Mouse (Mus musculus) liver, adult 2 months (tissue): Measurements from ENCODE around the gene Rgs7. TPM values are rescaled to one million over a fixed set of nuclear protein-coding genes. Genes with fewer than 3 reads are reported as not detected.

Source experiments
- DNase-seq: peaks from one replicate; pipeline ENCODE4 v3.0.0-alpha.2; 2011; ENCODE audit warnings: low read depth, low spot score; ENCODE audit errors: extremely low read depth
- H3K27ac ChIP-seq: fragments of 200-500 bp; replicated peaks from 2 replicates; pipeline ENCODE4 v1.5.1; 2012; ENCODE audit warnings: low read depth, mild to moderate bottlenecking, control low read depth, inconsistent platforms, low read length; ENCODE audit not compliant: insufficient read depth
- H3K27me3 ChIP-seq: fragments of 200-500 bp; 2 replicates; pipeline ENCODE4 v1.6.1; 2012; ENCODE audit warnings: mild to moderate bottlenecking, moderate library complexity, low read length, inconsistent platforms; ENCODE audit not compliant: control insufficient read depth, insufficient read depth
- H3K36me3 ChIP-seq: fragments of 200-500 bp; 2 replicates; pipeline ENCODE4 v1.6.1; 2012; ENCODE audit warnings: low read length, inconsistent platforms; ENCODE audit not compliant: control insufficient read depth, insufficient read depth
- H3K4me1 ChIP-seq: fragments of 200-500 bp; 2 replicates; pipeline ENCODE4 v1.6.1; 2011; ENCODE audit warnings: low read length; ENCODE audit not compliant: control insufficient read depth, insufficient read depth
- H3K4me3 ChIP-seq: fragments of 200-500 bp; 2 replicates; pipeline ENCODE4 v1.5.1; 2011; ENCODE audit warnings: low read depth, mild to moderate bottlenecking, control low read depth, low read length, moderate library complexity; ENCODE audit not compliant: insufficient read depth
- H3K79me2 ChIP-seq: fragments of 200-500 bp; 2 replicates; pipeline ENCODE4 v1.6.1; 2012; ENCODE audit warnings: inconsistent platforms, mild to moderate bottlenecking, low read length, moderate library complexity; ENCODE audit not compliant: control insufficient read depth, insufficient read depth
- H3K9ac ChIP-seq: fragments of 200-500 bp; 2 replicates; pipeline ENCODE4 v1.6.1; 2012; ENCODE audit warnings: low read depth, mild to moderate bottlenecking, control low read depth, inconsistent platforms, low read length
- CTCF ChIP-seq: fragments of 200-500 bp; IDR thresholded peaks from 2 replicates; pipeline ENCODE4 v1.5.1; 2011; ENCODE audit warnings: low read depth, low read length, control low read depth
- POLR2A ChIP-seq: fragments of 200-500 bp; IDR thresholded peaks from 2 replicates; pipeline ENCODE4 v1.6.1; 2011; ENCODE audit warnings: low read length, control low read depth; ENCODE audit not compliant: insufficient read depth; ENCODE audit errors: extremely low read depth
- WGBS: fragments of 180-500 bp; shearing (Covaris S2); methylation state at CpG from one replicate; pipeline ENCODE4 v1.1.7; 2018; 5-methylcytosine and 5-hydroxymethylcytosine counted together
- polyA plus RNA-seq: library from polyadenylated mRNA; depleted of rRNA; stranded (reverse); fragments of >200 nt; gene quantifications from 2 replicates; pipeline ENCODE4 v1.2.3, GENCODE M21; 2012
- total RNA-seq: library from RNA; depleted of rRNA; stranded (reverse); fragments of >200 nt; gene quantifications from 2 replicates; pipeline ENCODE4 v1.2.3, GENCODE M21; 2014

Gene Rgs7
- total and polyA plus RNA-seq, 2 experiments: 0.09 to 0.11 TPM

GRCm38 (mm10) chr1:175202902-175203301 is 289.4 kb downstream of the Rgs7 start:
- no peak for TF ChIP-seq CTCF
- no peak for TF ChIP-seq POLR2A
- DNase-seq: no peak
- no peaks in the 10 kb centered on the region for H3K27me3 ChIP-seq
- no peak overlapping the region for H3K4me3 ChIP-seq
- no peaks in the 10 kb centered on the region for H3K4me1 ChIP-seq
- no peaks in the 10 kb centered on the region for H3K36me3 ChIP-seq
- WGBS: 48% methylated on average over 2 of the region's 2 CpGs
- no peak overlapping the region for H3K9ac ChIP-seq
- H3K79me2 ChIP-seq: no peaks in the 10 kb centered on the region
- H3K27ac ChIP-seq: no peak overlapping the region

GRCm38 (mm10) chr1:175198881-175199280 is 293.4 kb downstream of the Rgs7 start:
- Histone ChIP-seq H3K4me3 (no peak overlapping the region), H3K36me3 (no peaks in the 10 kb centered on the region), H3K4me1 (no peaks in the 10 kb centered on the region), H3K79me2 (no peaks in the 10 kb centered on the region), H3K27ac (no peak overlapping the region), H3K27me3 (no peaks in the 10 kb centered on the region), H3K9ac (no peak overlapping the region)
- WGBS: 88% methylated on average over 4 of the region's 4 CpGs
- DNase-seq: no peak
- TF ChIP-seq CTCF (no peak), POLR2A (no peak)

DNA sequence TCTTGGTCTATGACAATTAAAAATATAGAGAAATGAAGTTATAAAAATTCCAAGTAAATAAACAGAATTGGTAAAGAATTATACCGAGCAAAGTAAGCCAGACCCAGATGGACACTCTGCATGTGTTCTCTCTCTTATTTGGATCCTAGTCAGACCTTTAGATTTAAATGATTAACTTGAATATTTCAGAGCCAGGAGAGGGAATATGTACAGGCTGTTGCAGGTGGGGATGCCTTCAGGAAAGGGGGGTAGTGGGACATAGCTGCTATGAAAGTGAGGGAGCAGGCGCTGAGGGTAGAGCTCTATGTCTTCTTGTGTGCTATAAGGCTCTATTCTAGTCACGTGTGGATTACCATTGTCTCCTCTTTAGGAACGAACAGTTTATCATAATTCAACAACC is 296.5 kb downstream of the Rgs7 start:
- Histone ChIP-seq H3K4me3 (no peak overlapping the region), H3K9ac (no peak overlapping the region), H3K27ac (no peak overlapping the region), H3K27me3 (no peaks in the 10 kb centered on the region), H3K4me1 (no peaks in the 10 kb centered on the region), H3K36me3 (no peaks in the 10 kb centered on the region), H3K79me2 (no peaks in the 10 kb centered on the region)
- no peak for DNase-seq
- TF ChIP-seq POLR2A: no peak
- TF ChIP-seq CTCF: no peak
- 83% methylated on average over 4 of the region's 4 CpGs for WGBS

- no peak overlapping the region for H3K9ac ChIP-seq
- H3K4me1 ChIP-seq: no peaks in the 10 kb centered on the region
- no peaks in the 10 kb centered on the region for H3K79me2 ChIP-seq
- no peak for TF ChIP-seq POLR2A
- TF ChIP-seq CTCF: no peak
- H3K27me3 ChIP-seq: no peaks in the 10 kb centered on the region
- no peak overlapping the region for H3K4me3 ChIP-seq
- no peaks in the 10 kb centered on the region for H3K36me3 ChIP-seq
- 72% methylated on average over 5 of the region's 5 CpGs for WGBS
- no peak for DNase-seq
- no peak overlapping the region for H3K27ac ChIP-seq
These were observed 304.1 kb downstream of the Rgs7 start for GRCm38 (mm10) chr1:175188186-175188585.

- H3K4me3 ChIP-seq: no peak overlapping the region
- no peaks in the 10 kb centered on the region for H3K4me1 ChIP-seq
- H3K27me3 ChIP-seq: no peaks in the 10 kb centered on the region
- no peaks in the 10 kb centered on the region for H3K36me3 ChIP-seq
- H3K27ac ChIP-seq: no peak overlapping the region
- H3K79me2 ChIP-seq: no peaks in the 10 kb centered on the region
- H3K9ac ChIP-seq: no peak overlapping the region
- no peak for TF ChIP-seq POLR2A
- TF ChIP-seq CTCF: no peak
- DNase-seq: no peak
- WGBS: 76% methylated on average over 2 of the region's 2 CpGs
These were observed 307.1 kb downstream of the Rgs7 start for GRCm38 (mm10) chr1:175185211-175185610.

DNA sequence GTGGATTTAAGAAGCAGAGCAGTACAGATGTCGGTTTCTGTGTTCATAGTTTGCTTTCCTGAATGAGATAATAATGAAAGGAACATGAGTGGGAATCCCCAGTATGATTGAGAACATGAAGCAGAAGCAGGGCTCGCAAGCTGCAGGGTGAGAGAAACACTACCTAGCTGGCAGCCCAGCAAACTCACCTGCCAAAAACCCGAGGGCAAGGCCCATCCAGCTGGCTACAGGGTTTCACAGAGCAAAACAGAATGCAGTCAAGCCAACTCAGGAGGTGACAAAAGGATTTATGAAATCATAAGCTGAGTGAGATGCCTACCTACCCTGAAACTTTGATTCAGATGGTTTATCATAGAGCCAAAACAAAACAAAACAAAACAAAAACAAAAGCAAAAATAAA is 307.6 kb downstream of the Rgs7 start:
- TF ChIP-seq CTCF: no peak
- no peak for TF ChIP-seq POLR2A
- H3K79me2 ChIP-seq: no peaks in the 10 kb centered on the region
- no peak for DNase-seq
- no peaks in the 10 kb centered on the region for H3K36me3 ChIP-seq
- no peak overlapping the region for H3K4me3 ChIP-seq
- no peaks in the 10 kb centered on the region for H3K27me3 ChIP-seq
- H3K27ac ChIP-seq: no peak overlapping the region
- 62% methylated on average over 3 of the region's 3 CpGs for WGBS
- H3K9ac ChIP-seq: no peak overlapping the region
- no peaks in the 10 kb centered on the region for H3K4me1 ChIP-seq
